Mouse (Mus musculus) liver, postnatal 0 days (tissue): Measurements from ENCODE around the gene Tubb2a. TPM values are rescaled to one million over a fixed set of nuclear protein-coding genes. Genes with fewer than 3 reads are reported as not detected.

Experiments used
- ATAC-seq: fragments of 200-750 bp; cut with Nextera tagmentation; 2 replicates; pipeline ENCODE4 v1.8.0; 2017; ENCODE audit warnings: mild to moderate bottlenecking, moderate library complexity
- DNase-seq: peaks from one replicate; pipeline ENCODE4 v3.0.0-alpha.2; 2016
- H3K27ac ChIP-seq: fragments of 300-500 bp; sonication (generic); 2 replicates; pipeline ENCODE4 v1.5.1; 2014; ENCODE audit warnings: antibody characterized with exemption, moderate library complexity, mild to moderate bottlenecking, low read depth
- H3K27me3 ChIP-seq: fragments of 300-500 bp; sonication (generic); 2 replicates; pipeline ENCODE4 v1.6.1; 2014; ENCODE audit warnings: low read length, control low read depth, mixed read lengths; ENCODE audit not compliant: insufficient read depth
- H3K36me3 ChIP-seq: fragments of 300-500 bp; sonication (generic); replicated peaks from 2 replicates; pipeline ENCODE4 v1.6.1; 2014; ENCODE audit warnings: mild to moderate bottlenecking, control low read depth, low read length, moderate library complexity, mixed read lengths; ENCODE audit not compliant: insufficient read depth
- H3K4me1 ChIP-seq: fragments of 300-500 bp; sonication (generic); 2 replicates; pipeline ENCODE4 v1.6.1; 2014; ENCODE audit warnings: antibody characterized with exemption, mild to moderate bottlenecking, control low read depth; ENCODE audit not compliant: insufficient read depth
- H3K4me2 ChIP-seq: fragments of 300-500 bp; sonication (generic); 2 replicates; pipeline ENCODE4 v1.6.1; 2014; ENCODE audit warnings: low read depth, mild to moderate bottlenecking, low read length, moderate library complexity, mixed read lengths
- H3K4me3 ChIP-seq: fragments of 300-500 bp; sonication (generic); 2 replicates; pipeline ENCODE4 v1.5.1; 2014; ENCODE audit warnings: low read depth, low read length
- H3K9ac ChIP-seq: fragments of 300-500 bp; sonication (generic); replicated peaks from 2 replicates; pipeline ENCODE4 v1.6.1; 2014; ENCODE audit warnings: mild to moderate bottlenecking, moderate library complexity
- H3K9me3 ChIP-seq: fragments of 300-500 bp; sonication (generic); 2 replicates; pipeline ENCODE4 v1.6.1; 2016; ENCODE audit warnings: mild to moderate bottlenecking, control low read depth, low read length, mixed read lengths
- CTCF ChIP-seq: sonication (generic); IDR thresholded peaks from 2 replicates; pipeline ENCODE4 v1.5.1; 2016; ENCODE audit warnings: antibody characterized with exemption, low read depth
- EP300 ChIP-seq: IDR thresholded peaks from 2 replicates; pipeline ENCODE4 v1.6.1; 2016; ENCODE audit warnings: antibody characterized with exemption, low read depth, mild to moderate bottlenecking
- WGBS: fragments of 180-500 bp; shearing (Covaris S2); extraction: QIAGEN DNeasy Blood & Tissue Kit; methylation state at CpG from one replicate; pipeline ENCODE4 v1.1.7; 2014; ENCODE audit not compliant: insufficient replicate concordance; 5-methylcytosine and 5-hydroxymethylcytosine counted together
- polyA plus RNA-seq: library from polyadenylated mRNA; unstranded; fragments of >200 nt; fragmentation: Nextera tagmentation; extraction: Ambion mirVana; gene quantifications from 2 replicates; pipeline ENCODE4 v1.2.1, GENCODE M21; 2015

Gene Tubb2a
- polyA plus RNA-seq, 1 experiment from 2014 or later, result 64.7 TPM

- peaks cover 27% of the 10 kb centered on the region for H3K36me3 ChIP-seq
- no peak overlapping the region for H3K9ac ChIP-seq
- no peak overlapping the region for H3K27ac ChIP-seq
- 68% methylated on average over 3 of the region's 3 CpGs for WGBS
- DNase-seq (no peak), ATAC-seq (no peak)
- TF ChIP-seq CTCF, result no peak
- no peak for TF ChIP-seq EP300
- H3K4me2 ChIP-seq, result no peak overlapping the region
- H3K27me3 ChIP-seq, result no peaks in the 10 kb centered on the region
- no peaks in the 10 kb centered on the region for H3K9me3 ChIP-seq
- H3K4me1 ChIP-seq, result peaks cover 33% of the 10 kb centered on the region
- H3K4me3 ChIP-seq, result no peak overlapping the region
Observed at GRCm38 (mm10) chr13:34035424-34035823, 42.4 kb downstream of the Tubb2a start.

- WGBS, result 29% methylated on average over 2 of the region's 2 CpGs
- no peak overlapping the region for H3K4me3 ChIP-seq
- no peak for TF ChIP-seq CTCF
- no peak for TF ChIP-seq EP300
- peaks cover 54% of the 10 kb centered on the region for H3K36me3 ChIP-seq
- DNase-seq (peak; percentile 26), ATAC-seq (peak; percentile 65)
- no peaks in the 10 kb centered on the region for H3K27me3 ChIP-seq
- H3K4me2 ChIP-seq, result no peak overlapping the region
- no peaks in the 10 kb centered on the region for H3K9me3 ChIP-seq
- H3K4me1 ChIP-seq, result peaks cover 30% of the 10 kb centered on the region
- H3K27ac ChIP-seq, result peak overlapping the region; percentile 55; the same call in 1 of the 2 replicates
- H3K9ac ChIP-seq, result no peak overlapping the region
Observed at GRCm38 (mm10) chr13:34032041-34032440, 45.8 kb downstream of the Tubb2a start.

Other genes with a start within 250 kb of the Tubb2a start
- not detected in 2 replicates for gene Serpinb6e, start 234.6 kb downstream of the Tubb2a start, polyA plus RNA-seq
- gene Serpinb6c, start 172.3 kb downstream of the Tubb2a start, polyA plus RNA-seq, result not detected in 2 replicates
- gene Nqo2, start 113.3 kb downstream of the Tubb2a start, polyA plus RNA-seq, result 22.5 and 23.0 TPM in 2 replicates
- gene Ripk1, start 75.6 kb downstream of the Tubb2a start, polyA plus RNA-seq, result 10.4 and 11.3 TPM in 2 replicates
- gene Serpinb6a, start 75.2 kb downstream of the Tubb2a start, polyA plus RNA-seq, result 26.0 and 28.3 TPM in 2 replicates
- 95.6 and 107 TPM in 2 replicates for gene Bphl, start 40.4 kb downstream of the Tubb2a start, polyA plus RNA-seq
- gene Tubb2b, start 52.5 kb upstream of the Tubb2a start, polyA plus RNA-seq, result 0.28 and 0.31 TPM in 2 replicates
- gene Psmg4, start 85.0 kb upstream of the Tubb2a start, polyA plus RNA-seq, result 49.2 and 50.5 TPM in 2 replicates